Mouse (Mus musculus): ENCODE results near the gene Usp35. TPM values are rescaled to one million over a fixed set of nuclear protein-coding genes. Genes with fewer than 3 reads are reported as not detected.

Gene Usp35
- total RNA-seq, 2 experiments from 2014 or later, result 14.7 to 16.2 TPM

DNA sequence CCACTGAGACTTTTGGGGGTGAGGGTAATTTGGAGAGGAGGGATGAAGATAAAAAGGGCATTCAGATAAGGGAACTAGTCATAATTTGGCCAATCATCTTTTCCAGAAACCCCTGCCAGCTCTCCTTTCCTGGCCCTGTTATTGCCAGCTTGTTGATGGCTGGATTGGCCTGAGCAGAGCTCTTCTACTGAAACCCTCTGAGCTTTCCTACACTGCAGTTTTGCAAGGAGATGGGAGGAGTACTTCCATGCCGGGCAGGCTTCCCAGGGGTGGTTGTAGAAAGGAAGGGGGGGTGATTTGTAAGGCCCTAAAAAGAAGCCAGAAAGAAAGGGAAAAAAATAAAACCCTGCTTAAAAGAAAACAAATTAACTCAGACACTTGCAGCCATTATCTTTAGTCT, 69.3 kb downstream of the Usp35 start:
- no peak for DNase-seq (ENCODE audit: low spot score in 2 of 2)

Other genes with a start within 250 kb of the Usp35 start
- gene Kctd21, start 307 bp upstream of the Usp35 start, total RNA-seq (2021), result 10 to 100 TPM; 15.0 to 16.0 TPM
- gene Alg8, start 39.6 kb upstream of the Usp35 start, total RNA-seq (2021), result 10 to 100 TPM; 10.6 to 10.8 TPM
- gene Ndufc2, start 68.0 kb upstream of the Usp35 start, total RNA-seq (2021), result 100 to 1,000 TPM; 221 to 224 TPM
- gene Thrsp, start 85.7 kb upstream of the Usp35 start, total RNA-seq (2021), result 10 to 100 TPM; 41.0 to 47.8 TPM
- 1 to 10 TPM; 5.0 to 5.3 TPM for gene Kctd14, start 119.3 kb upstream of the Usp35 start, total RNA-seq (2021)
- 10 to 100 TPM; 31.0 to 34.6 TPM for gene Ints4, start 148.9 kb upstream of the Usp35 start, total RNA-seq (2021)
- gene Aamdc, start 247.5 kb upstream of the Usp35 start, total RNA-seq (2021), result 10 to 100 TPM; 51.7 to 53.4 TPM
- 10 to 100 TPM; 48.5 to 50.1 TPM for gene Rsf1, start 247.9 kb upstream of the Usp35 start, total RNA-seq (2021)